Mouse (Mus musculus): ENCODE results near the gene Dhx35. TPM values are rescaled to one million over a fixed set of nuclear protein-coding genes. Genes with fewer than 3 reads are reported as not detected.

Dhx35 gene
- 15.4 and 17.1 TPM in 2 replicates for total RNA-seq (2017)

DNA sequence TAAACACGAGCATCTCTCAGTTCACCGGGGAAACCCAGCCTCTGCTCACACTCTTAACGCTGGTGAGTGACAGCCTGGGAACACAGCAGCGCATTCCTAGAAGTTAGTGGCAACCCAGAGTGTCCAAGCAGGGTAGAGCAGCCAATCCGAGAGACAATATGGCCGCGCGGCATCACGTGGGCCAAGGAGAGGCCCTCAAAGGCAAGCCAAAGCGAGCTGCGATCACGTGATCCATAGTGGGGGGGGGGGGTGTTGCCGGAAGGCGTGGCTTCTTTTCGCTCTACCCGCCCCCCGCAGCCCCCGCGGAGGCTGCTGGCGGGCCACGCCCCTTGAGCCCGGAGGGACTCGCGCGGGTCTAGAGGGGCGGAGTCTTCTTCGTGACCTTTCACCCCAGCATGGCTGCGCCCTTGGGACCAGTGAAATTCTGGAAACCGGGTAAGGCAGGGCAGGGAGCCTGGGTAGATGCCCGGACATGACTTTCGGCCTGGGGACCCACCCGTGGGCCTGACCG is at the start of gene Dhx35:
Dhx35 (plus strand) TSS at position 314 of the 511 bp plus-strand sequence.
- peak; percentile 86 for ATAC-seq (ENCODE audit: extremely low read depth, insufficient number of reproducible peaks, low FRiP score, poor library complexity, severe bottlenecking)

DNA sequence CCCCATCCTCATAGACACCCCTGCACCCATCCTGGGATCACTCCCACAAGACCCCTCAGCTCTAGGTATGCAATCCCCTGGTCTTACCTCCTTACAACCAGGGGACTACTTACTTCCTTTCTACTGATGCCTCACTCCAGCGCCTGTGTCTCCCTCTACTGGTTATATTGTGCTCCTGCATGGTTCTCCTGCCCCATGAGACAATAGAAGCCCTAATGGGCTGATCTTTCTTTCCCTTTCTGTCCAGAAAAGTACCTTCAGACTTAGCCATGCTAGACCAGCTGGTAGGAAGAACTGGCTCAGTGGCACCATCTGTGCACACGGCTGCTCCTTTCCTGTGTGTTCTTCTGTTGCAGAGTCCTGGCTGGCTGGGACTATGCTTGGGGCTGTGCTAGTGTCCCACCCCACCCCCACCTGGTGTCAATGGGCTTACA is 49.5 kb upstream of the Dhx35 start:
- ATAC-seq (ENCODE audit: extremely low read depth, insufficient number of reproducible peaks, low FRiP score, poor library complexity, severe bottlenecking): peak; percentile 78

DNA sequence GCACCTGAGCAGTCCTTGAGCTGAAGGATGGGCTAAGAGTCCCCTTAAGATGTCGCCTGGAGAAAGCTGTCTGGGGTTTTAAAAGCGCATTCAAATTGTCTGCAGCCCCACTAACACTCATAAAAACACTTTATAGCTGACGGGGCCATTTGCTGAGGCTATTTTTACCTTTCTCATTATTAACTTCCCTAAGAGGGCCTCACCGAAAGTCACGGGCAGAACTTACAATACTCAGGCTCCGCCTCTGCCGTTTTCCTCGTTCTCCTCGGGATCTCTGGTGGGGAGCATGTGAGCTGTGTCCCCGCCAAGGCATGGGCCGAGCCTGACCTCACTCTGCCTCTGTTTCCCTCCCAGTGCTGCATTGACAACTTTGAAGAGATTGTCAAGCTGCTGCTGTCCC is 48.4 kb upstream of the Dhx35 start:
- ATAC-seq (ENCODE audit: extremely low read depth, insufficient number of reproducible peaks, low FRiP score, poor library complexity, severe bottlenecking): no peak

- ATAC-seq (ENCODE audit: extremely low read depth, insufficient number of reproducible peaks, low FRiP score, poor library complexity, severe bottlenecking): no peak
These were observed 45.2 kb upstream of the Dhx35 start for GRCm38 (mm10) chr2:158749366-158749765.

GRCm38 (mm10) chr2:158760231-158760630 is 34.4 kb upstream of the Dhx35 start:
- ATAC-seq (ENCODE audit: extremely low read depth, insufficient number of reproducible peaks, low FRiP score, poor library complexity, severe bottlenecking): no peak

GRCm38 (mm10) chr2:158762339-158762738 is 32.3 kb upstream of the Dhx35 start:
- no peak for ATAC-seq (ENCODE audit: extremely low read depth, insufficient number of reproducible peaks, low FRiP score, poor library complexity, severe bottlenecking)

GRCm38 (mm10) chr2:158767742-158768339 is 26.8 kb upstream of the Dhx35 start, which contains the start of gene Fam83d:
TSS of gene Fam83d (plus strand) at chr2:158768093.
- peak; percentile 95 for ATAC-seq (ENCODE audit: extremely low read depth, insufficient number of reproducible peaks, low FRiP score, poor library complexity, severe bottlenecking)

DNA sequence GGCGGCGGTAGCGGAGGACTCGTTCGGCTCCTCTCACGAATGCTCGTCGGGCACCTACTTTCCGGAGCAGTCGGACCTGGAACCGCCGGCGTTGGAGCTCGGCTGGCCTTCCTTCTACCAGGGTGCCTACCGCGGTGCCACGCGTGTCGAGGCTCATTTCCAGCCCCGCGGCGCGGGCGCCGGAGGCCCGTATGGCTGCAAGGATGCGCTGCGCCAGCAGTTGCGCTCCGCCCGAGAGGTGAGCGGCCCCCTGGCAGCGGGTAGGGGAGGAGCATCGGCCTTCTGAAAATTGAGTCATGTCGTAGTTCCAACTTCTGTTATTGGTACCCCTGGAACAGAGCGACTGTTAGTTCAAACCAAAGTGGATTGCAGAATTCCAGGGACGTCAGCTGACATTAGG is 26.3 kb upstream of the Dhx35 start:
- ATAC-seq (ENCODE audit: extremely low read depth, insufficient number of reproducible peaks, low FRiP score, poor library complexity, severe bottlenecking): no peak

DNA sequence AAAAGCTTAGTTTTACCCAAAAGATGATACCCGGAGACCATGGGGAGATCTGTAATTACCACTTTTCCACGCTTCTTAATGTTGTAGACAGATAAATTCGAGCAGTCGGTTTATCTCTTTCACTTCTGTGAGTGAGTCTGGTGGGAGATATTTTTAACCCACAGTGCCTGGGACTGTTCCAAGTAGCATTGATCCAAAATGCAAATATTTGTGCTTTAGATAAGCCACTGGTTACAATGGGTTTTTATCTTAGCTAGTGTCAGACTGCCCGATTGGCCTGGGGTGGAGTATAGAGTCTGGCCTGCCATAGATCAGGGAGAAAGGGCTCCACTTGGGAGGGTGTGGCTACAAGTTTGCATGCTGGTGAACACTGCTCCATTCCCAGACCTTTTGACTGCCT is 25.8 kb upstream of the Dhx35 start:
- ATAC-seq (ENCODE audit: extremely low read depth, insufficient number of reproducible peaks, low FRiP score, poor library complexity, severe bottlenecking): no peak

GRCm38 (mm10) chr2:158770126-158770757 is 24.4 kb upstream of the Dhx35 start:
- ATAC-seq (ENCODE audit: extremely low read depth, insufficient number of reproducible peaks, low FRiP score, poor library complexity, severe bottlenecking): no peak

DNA sequence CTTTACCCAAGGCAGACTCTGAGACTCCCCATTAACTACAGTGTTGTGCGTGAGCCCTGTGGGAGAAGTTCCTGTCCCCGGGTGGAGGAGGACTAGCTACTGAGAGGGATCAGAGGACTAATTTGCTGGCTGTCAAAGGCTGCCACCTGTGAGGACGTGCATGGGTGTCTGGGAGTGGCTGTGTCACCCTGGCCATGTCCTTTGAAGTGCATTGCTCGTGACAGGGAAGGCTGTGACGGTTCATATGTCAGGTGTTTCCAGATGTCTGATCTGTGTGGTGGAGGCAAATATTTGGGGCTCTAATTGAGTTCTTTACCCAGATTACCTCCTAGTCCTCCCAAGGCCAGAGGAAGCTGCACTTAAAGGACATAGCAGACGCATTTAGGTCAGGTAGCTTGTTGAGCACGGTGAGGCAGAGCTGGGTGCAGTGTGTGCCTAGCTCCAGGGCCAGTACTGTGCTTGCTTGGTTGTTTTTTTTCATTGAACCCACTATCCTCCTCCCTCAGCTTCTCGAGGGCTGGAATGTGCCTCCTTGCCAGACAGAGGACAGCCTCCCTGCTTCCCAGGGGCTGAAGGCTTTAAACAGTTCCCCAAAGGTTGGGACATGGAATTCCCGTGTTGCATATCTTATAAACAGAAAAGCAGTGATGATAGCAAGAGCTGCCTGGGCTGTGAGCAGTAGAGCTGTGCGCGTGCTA is 23.4 kb upstream of the Dhx35 start:
- no peak for ATAC-seq (ENCODE audit: extremely low read depth, insufficient number of reproducible peaks, low FRiP score, poor library complexity, severe bottlenecking)

DNA sequence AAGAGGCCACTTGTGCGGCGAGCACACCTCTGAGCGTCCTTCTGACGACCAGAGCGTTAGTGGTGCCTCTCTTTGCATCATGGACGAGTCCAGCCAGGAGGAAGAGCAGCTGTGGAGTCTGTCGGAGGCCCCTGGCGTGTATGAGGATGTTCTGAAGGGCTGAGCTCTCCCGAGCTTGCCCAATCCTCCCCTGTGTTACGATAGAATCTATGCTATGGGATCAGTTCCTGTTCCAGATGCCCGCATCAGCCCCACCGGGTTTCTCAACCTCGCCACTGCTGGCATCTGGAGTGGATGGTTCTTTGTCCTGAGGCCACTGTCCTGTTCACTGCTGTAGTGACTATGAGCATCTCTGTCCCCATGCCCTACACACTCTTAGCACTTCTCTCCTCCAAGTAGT is 21.8 kb upstream of the Dhx35 start:
- ATAC-seq (ENCODE audit: extremely low read depth, insufficient number of reproducible peaks, low FRiP score, poor library complexity, severe bottlenecking): no peak

DNA sequence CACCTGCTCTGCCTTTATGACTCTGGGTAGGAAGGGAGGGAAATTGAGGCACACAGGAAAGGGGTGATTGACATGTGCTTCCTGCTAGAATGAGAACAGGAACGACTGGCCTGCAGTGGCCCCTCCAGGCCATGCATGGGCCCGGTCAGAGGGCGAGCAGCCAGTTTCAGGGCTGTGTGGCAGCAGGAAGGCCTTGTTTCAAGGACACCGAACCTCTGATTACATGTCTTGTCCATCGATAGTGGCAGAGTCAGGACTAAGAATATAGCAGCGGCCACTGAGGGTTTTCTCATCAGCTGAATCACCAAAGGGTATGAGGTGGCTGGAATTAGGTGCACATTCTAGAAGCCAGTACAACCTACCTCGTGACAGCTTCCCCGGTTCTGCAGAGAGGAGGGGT is 19.7 kb upstream of the Dhx35 start:
- no peak for ATAC-seq (ENCODE audit: extremely low read depth, insufficient number of reproducible peaks, low FRiP score, poor library complexity, severe bottlenecking)

DNA sequence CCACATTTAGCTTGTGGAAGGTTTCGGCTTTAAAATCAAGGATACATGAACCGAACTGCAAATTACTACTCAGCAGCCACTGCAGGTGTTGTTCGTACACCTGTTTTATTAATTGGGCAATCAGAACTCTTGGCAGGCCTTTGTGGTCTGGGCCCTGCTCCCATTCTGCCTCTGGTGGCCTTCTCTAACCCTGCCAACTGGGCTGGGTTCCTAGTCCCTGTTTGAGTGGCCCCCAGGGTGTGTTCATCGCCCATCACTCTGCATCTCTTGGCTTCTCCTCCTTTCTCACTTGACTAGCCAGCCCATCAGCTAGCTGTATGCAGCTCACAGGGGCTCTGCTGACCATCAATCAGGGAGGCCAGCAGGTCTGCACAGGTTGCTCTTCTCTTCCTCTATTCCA is 17.9 kb upstream of the Dhx35 start:
- no peak for ATAC-seq (ENCODE audit: extremely low read depth, insufficient number of reproducible peaks, low FRiP score, poor library complexity, severe bottlenecking)

DNA sequence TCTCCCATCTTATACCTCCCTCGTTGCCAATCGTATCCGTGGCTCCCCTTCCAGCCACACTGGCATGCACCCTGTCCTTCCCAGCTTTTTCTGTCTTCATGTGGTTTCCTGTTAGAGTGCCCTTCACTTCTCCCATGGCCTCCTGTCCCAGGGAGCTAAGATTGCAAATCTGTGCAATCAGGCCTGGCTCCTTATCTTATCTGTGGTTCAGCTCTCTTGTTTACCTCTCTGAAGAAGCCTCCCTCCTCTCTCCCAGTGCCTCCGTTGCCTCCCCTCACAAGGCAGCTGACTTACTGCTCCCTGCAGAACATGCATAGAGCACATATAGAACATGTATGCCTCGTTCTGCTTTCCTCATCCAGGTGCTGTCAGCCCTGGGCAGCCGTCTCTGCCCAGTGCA is 17.1 kb upstream of the Dhx35 start:
- no peak for ATAC-seq (ENCODE audit: extremely low read depth, insufficient number of reproducible peaks, low FRiP score, poor library complexity, severe bottlenecking)

- ATAC-seq (ENCODE audit: extremely low read depth, insufficient number of reproducible peaks, low FRiP score, poor library complexity, severe bottlenecking): no peak
These were observed 16.3 kb upstream of the Dhx35 start for GRCm38 (mm10) chr2:158778349-158778748.

- no peak for ATAC-seq (ENCODE audit: extremely low read depth, insufficient number of reproducible peaks, low FRiP score, poor library complexity, severe bottlenecking)
These were observed 13.5 kb upstream of the Dhx35 start for GRCm38 (mm10) chr2:158781126-158781525.

- no peak for ATAC-seq (ENCODE audit: extremely low read depth, insufficient number of reproducible peaks, low FRiP score, poor library complexity, severe bottlenecking)
These were observed 7.4 kb upstream of the Dhx35 start for GRCm38 (mm10) chr2:158786927-158787795.

DNA sequence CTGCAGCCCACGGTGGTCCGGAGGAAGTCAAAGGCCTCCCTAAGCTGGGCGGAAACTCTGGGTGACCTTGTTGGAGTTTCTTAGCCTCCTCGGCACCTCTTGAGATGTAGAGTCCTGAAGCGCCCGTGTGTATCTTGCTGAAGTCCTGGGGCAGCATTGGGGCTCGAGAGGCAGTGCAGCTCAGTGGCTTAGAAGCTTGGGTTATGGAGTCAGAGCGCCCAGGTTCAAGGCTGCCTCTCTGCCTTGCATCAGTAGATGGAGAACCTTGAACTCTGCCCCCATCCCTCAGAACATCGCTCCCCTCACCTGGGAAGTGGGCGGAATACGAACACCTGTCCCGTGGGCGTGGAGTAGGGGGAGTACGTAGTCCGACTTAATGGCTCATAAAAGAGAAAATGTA is 436 bp downstream of the Dhx35 start:
- no peak for ATAC-seq (ENCODE audit: extremely low read depth, insufficient number of reproducible peaks, low FRiP score, poor library complexity, severe bottlenecking)

Measured in neutrophil, adult 5-6 weeks (primary cell).